Mouse (Mus musculus) ovary, postnatal 14 days (tissue): ENCODE measurements around the gene Ralgps2.

Experiments
- DNase-seq: peaks from one replicate; pipeline ENCODE4 v3.0.0; 2022; ENCODE audit warnings: low spot score

The Ralgps2 gene

GRCm38 (mm10) chr1:156819236-156819635 is 120.2 kb downstream of the Ralgps2 start:
- DNase-seq = no peak

DNA sequence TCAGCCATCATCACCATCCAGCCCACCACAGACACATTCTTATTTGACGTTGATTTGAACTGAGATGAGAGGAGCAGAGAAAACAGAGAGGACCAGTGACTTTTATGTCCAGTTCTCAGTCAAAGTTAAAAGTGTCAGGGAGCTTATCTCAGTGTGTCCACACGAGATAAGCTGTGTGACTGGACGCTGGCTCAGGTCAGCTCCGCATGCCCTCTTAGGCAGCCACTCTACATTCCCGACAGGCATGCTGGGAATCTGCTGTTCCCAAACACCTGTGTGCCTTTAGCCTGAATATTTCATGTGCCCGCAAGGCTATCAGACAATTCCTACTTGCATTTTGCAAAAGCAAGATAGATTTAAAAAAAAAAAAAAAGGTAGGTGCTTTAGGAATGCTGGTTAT is 125.9 kb downstream of the Ralgps2 start:
- DNase-seq = no peak

GRCm38 (mm10) chr1:156812716-156813115 is 126.7 kb downstream of the Ralgps2 start:
- no peak for DNase-seq

DNA sequence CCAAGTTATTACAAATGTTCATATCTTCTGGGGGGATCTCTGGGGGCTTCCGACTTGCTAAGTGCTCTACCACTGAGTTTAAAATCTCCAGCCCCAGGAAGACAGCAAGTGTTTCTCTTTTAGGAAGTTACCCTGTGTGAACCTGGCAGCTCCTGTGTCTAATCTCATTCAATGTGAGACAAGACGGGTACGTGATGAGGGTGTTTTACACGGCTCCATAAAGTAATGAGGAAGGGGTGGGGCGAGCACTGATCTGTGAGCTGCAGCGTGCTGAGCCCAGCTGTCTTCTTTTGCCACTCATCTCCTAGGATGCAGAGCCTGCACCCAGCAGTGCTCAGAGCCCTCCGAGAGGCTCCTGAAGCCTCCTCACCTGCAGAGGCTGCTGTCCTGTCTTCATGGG is 127.5 kb downstream of the Ralgps2 start:
- DNase-seq = no peak

GRCm38 (mm10) chr1:156808332-156808731 is 131.1 kb downstream of the Ralgps2 start:
- DNase-seq = no peak

DNA sequence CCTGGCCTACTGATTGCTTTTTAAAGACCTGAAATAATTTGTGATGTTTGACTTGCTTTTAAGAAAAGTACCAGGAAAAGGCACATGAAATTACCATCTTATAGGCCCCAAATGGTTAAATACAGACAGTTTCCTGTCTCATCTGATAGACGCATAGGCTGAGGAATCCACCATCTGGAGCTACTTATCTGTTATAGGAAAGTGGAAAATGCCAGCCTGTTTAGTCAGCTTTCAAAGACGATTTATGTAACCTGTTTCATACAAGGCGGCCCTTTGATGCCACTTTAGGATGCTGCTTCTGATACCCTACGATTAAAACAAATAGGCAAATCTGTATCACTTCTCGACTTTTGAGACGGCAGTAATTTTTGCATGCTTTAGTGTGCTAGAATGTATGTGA is 138.2 kb downstream of the Ralgps2 start:
- no peak for DNase-seq

GRCm38 (mm10) chr1:156796251-156796650 is 143.2 kb downstream of the Ralgps2 start:
- no peak for DNase-seq

DNA sequence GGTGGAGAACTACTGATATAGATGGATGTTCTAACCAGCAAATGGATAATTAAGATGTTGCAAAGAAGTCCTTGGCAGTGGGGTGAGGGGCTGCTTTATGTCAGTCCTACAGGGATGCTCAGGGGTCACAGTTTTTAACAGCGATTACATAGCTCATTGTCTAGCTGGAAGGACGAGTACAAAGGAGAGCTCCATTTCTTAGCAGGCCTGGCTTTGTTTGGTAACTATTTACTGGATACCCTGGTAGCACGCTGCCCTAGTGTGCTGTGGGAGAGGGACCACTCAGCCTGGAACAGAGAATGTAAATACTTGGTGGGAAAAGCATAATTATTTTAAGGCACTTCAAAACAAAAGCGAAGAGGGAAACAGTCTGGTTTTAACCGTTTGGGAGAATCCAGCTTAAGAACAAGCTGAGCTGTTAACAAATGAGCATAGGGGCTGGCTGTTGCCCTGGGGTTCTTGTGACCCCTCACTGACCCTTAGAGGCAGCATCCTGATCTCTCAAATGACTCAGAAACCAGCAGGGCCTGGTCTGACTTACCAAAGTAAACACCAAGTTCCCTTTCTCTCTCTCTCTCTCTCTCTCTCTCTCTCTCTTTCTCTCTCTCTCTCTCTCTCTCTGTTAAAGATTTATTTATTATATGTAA is 149.5 kb downstream of the Ralgps2 start:
- no peak for DNase-seq

DNA sequence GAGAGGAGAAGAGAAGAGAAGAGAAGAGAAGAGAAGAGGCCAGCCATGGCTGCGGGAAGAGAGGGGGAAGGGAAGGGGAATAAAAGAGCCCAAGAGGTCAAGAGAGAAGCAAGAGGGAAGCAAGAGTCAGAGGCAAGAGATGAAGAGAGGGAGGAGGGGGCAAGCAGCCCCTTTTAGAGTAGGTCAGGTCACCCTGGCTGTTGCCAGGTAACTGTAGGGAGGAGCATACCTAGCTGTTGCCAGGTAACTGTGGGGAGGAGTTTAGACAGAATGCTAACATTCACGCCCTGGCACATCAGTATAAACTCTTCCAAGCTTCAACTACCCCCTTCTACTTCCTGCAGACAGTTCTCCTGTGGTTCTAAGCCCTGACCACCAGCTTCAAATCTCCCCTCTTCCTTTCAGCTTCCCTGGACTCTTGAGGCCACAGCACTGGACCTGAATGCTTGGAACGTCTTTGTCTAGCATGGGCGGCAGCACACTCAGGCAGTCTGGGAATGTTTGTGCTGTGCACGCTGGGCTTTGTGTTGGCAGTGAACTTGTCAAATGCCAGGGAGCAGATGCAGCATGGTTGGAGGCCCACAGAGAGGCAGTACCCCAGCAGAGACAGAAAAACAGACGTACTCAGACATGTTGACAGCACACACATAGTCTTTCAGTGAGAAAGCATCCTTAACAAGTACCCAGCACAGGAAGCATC is 152.1 kb downstream of the Ralgps2 start:
- DNase-seq = no peak

DNA sequence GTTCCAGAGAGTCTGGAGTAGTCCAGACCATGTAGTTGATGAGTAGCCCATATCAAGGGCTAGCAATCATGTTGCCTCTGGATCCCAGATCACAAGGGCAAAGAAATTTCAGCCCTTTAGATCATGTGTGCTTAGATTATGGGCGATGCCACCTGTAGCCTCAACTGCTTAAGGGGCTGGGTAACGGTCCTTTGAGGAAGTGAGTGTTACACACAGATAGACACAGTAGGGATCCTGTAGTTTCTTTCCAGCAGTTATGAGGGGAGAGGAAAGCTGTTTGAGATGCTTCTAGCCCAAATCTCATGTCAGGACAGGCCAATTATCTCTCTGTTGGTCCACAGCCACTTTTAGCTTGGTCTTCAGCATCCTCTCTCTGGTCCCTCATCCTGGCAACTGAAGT is 153.4 kb downstream of the Ralgps2 start:
- no peak for DNase-seq

DNA sequence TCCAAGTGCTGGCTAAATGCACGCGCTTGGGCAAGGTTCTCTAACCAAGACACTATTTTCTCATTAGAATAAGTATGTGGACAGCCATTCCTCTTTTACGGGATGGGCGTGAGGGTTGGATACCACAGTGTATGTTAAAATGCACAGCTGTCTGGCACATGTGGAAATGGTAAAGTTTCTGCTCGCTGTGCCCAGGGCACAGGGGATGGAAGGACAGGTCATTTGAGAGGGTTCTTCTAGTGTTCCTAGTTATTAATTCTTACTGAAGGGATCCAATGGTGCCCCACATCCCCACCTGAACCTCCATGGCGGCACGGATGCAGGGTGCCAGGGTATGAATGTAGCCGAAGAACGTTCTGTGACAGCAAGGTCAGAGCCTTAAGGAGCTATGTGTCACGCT is 154.5 kb downstream of the Ralgps2 start:
- DNase-seq = no peak

GRCm38 (mm10) chr1:156784116-156784515 is 155.3 kb downstream of the Ralgps2 start:
- no peak for DNase-seq

GRCm38 (mm10) chr1:156781971-156782850 is 157.2 kb downstream of the Ralgps2 start:
- DNase-seq = no peak

DNA sequence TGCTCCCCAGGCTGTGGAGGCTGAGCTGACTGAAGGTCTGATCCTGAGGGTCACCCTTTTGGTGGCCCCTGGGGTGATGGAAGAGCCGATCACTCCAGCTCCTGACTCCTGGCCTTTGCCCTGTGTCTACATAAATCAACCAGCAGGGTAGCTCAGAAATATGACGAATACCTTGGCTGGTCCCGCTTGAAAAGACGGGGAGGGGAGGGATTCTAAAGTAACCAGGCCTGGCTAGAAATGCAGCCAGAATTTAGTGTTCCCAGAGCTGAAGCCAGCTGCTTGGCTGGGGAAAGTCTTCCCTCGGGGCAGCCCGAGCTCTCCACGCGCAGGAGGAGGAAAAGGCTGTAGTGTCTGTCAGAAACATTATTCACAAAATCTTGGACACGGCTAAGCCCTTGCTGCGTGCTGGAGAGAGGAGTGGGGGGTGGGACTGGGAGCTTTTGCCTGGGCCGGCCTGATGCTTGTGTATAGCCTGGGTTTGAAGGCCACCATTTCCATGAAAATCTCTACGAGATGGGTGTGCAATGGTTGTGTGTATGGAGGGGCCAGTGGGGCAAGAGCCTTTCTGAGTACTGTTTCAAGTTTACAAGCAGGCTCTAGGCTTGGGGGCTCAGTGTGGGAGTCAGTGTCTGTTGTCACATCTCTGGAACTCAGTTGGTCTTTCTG is 158.2 kb downstream of the Ralgps2 start:
- DNase-seq = peak; percentile 59

DNA sequence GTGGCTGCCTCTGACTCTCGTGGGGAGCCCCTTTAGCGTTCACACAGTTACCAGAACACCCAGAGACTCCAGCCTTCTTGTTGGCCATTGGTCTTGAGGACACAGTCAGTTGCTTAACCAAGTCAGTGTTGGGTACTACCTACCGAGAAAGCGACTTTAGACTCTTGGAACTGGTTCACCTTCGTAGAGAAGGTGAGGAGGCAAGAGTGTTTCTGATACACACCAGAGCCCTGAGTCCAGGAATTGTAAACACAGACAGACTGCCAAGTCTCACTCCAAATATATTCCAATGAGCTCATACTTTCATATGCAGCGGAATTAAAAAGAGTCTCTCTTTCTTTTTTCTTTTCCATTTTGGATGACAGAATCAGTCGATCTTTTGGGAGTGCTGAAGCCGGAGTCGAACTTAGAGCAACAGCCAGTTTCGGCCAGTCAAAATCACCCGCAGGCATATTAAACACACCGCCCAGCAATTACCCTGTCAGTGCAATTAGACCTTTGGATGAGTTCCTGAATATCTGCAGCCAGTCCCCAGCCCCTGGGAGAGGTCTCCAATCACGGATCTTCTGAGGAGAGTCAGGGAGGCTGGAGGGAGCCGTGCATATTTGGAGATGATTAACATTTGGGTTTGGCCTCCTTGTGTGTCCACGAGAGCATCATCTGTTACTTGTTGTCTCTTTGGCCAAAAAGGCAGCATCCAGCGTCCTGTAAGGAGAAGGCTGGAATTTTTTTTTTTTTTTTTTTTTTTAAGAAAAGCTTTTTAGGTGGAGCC is 159.0 kb downstream of the Ralgps2 start:
- DNase-seq = no peak

DNA sequence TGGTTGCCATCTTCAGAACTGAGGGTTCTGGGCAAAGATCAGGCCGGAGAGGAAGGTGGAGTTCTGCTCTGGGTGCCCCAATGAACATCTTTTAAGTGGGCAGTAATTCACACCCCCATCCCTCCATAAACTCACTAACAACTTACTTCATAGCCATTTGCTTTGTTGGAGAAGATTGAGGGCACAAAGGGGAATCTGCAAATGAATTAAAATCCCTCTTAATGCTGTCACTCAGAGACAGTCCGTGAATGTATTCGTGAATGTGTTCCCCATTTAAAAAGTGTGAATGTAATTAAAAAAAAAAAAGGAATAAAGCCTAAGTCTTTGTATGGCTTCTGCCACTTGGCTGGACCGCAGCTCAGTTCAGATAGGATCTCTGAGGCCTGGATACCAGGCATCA is 159.8 kb downstream of the Ralgps2 start:
- DNase-seq = no peak

DNA sequence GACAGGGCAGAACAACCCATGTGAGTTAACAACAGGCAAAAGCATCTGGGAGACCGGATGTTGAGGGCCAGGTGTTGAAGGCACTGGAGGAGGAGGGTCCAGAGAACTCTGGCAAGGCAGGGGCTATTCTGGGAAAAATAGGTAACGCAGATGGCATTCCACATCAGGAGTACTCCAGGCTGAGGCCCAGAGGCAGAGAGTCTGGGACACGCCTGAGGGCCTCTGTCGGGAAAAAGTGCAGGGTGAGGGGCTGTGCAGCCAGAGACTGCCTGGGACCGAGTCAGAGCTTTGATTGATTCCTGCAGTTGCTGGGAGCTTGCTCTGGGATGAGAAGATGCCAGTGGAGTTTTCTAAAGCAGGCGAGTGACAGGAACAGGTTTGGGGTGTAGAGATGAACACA is 160.4 kb downstream of the Ralgps2 start:
- DNase-seq = no peak

- no peak for DNase-seq
Observed at GRCm38 (mm10) chr1:156777896-156778295, 161.5 kb downstream of the Ralgps2 start.

- no peak for DNase-seq
Observed at GRCm38 (mm10) chr1:156775983-156776382, 163.4 kb downstream of the Ralgps2 start.

- DNase-seq = no peak
Observed at GRCm38 (mm10) chr1:156775190-156775589, 164.2 kb downstream of the Ralgps2 start.

DNA sequence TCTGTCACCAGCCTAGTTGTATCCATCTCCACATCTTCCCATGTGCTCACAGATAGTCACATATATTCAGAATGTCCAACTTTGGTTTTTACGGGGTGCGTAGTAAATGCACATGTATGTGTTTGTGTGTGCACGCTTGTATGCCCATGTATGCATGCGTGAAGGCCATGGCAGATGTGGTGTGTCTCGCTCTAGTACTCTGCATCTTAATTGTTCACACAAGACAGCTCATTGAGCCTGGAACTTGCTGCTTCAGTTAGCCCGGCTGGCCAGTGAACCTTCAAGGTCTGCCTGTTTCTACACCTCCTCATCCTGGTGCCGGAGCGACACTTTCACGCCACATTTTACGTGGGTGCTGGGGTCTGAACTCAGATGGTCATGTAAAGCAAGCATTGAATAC is 168.6 kb downstream of the Ralgps2 start:
- no peak for DNase-seq
